Mouse (Mus musculus) CD8-positive naive resting alpha-beta T cell, adult 2 months (primary cell): Measurements from ENCODE around the gene Gclc.
A peak's percentile ranks its signal among the peaks of the same experiment; 100 is the strongest.
"Not testable (repeated sequence)": the region's sequence is repeated elsewhere in the genome, so short reads cannot be mapped to it uniquely, and the experiment has no call there.

Experiments
- DNase-seq, 2 experiments: peaks; one replicate each; pipeline ENCODE4 v3.0.0; 2022; ENCODE audit warnings: low read depth in 2 of 2, low spot score in 2 of 2

The Gclc gene

GRCm38 (mm10) chr9:77744798-77745197 lies 9.5 kb upstream of the Gclc start:
- no peak for DNase-seq

GRCm38 (mm10) chr9:77746315-77746714 lies 8.0 kb upstream of the Gclc start:
- no peak for DNase-seq

DNA sequence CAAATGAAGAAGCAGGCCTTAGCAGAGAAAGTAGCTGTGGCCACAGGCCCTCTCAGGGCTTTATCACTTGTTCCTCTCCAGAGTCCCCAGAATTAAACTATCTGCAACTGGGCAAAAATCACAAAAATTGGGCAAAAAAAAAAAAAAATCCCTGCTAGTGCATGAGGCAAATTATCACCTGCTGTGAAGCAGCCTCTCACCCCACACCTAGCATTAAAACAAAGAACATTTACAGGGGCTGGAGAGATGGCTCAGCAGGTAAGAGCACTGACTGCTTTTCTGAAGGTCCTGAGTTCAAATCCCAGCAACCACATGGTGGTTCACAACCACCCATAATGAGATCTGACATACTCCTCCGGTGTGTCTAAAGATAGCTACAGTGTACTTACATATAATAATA lies 6.0 kb upstream of the Gclc start:
- DNase-seq = not testable (repeated sequence)

DNA sequence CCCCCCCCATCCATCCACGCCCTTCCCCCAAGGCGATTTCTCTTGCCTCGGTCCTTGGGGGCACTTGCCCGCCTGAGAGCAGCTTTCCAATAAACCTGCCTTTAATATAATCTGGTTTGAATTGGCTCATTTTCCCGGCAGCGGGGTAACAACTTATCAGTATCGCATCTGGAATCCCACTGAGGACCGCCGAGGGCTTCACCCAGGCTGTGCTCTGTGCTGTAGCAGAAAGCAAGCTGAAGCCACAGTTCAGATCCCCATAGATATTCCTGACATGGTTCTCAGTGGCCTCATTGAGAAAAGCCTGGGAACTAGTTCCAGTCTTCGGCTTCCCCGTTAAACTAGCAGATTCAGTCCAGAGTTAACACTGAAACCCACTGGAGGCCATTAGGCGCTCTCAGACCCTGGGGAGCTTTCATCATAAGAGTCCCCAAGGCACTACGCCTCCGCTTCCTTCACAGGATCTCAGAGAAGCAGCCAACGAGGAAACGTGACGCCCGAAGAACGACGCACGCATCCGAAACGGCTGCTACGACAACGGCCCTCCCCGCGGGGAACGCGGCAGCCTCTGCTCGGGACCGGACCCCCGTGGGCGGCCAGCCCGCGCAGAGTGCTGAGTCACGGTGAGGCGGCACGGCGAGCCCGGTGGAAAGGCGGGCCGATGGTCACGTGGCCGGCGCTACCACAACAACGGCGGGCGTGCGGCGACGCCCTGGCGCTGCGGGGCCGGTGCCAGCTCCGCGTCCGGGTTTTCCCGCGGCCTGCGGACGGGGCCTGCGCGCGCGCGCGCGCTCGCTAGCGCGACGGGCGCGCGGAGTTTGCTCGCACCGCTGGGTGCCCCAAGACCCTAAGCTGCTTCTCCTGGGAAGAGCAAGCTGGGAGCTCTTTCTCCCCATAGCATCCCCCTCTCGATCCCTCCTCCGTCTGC lies 3.9 kb upstream of the Gclc start:
- peak; percentile 82 to 86 for DNase-seq

- no peak for DNase-seq
Measured at GRCm38 (mm10) chr9:77751091-77751521, 3.2 kb upstream of the Gclc start.

DNA sequence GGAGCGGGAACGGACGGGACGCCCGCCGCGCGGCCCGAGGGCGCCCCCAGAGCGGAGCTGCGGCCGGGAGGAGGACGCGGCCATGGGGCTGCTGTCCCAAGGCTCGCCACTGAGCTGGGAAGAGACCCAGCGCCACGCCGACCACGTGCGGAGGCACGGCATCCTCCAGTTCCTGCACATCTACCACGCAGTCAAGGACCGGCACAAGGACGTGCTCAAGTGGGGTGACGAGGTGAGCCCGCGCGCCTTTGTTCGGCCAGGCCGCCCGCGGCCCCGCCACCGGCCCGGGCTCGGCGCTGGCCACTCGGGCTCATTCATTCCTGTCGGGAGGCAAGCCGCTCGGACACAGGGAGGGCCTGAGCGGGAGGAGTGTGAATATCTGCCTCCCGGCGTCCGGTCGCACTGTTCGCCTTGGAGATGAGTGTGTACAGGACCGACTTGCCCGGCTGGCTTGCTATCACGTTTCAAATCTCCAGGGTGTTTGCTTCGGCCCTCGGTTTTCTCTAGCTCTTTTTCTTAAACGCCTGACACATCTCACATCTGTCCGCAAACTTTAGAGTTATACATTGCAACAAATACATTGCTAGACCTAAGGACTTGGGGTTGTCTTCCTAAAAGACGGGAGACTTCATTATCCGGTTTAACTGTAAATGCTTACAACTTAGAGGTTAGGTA lies 530 bp downstream of the Gclc start:
- peak; percentile 24 to 40 for DNase-seq

GRCm38 (mm10) chr9:77755403-77755784 lies 1.1 kb downstream of the Gclc start:
- DNase-seq = no peak

DNA sequence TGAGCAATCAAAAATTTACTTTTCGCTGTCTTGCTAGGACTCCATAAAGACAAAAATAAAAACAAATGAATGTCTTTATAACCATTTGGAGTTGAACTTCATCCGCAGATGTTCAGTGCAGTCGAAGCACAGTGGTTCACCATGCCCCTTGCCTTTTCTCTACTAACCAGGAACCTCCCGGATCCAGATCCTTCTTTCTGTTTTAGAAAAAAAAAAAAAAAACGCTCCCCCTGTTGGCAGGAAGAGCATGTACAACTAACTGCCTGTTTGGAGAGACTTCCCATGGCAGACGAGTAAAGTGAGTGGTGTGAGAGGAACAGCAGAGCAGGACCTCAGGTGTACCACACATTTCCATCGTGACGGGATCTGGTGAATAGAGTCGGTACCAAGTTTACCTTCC lies 1.7 kb downstream of the Gclc start:
- DNase-seq = no peak

DNA sequence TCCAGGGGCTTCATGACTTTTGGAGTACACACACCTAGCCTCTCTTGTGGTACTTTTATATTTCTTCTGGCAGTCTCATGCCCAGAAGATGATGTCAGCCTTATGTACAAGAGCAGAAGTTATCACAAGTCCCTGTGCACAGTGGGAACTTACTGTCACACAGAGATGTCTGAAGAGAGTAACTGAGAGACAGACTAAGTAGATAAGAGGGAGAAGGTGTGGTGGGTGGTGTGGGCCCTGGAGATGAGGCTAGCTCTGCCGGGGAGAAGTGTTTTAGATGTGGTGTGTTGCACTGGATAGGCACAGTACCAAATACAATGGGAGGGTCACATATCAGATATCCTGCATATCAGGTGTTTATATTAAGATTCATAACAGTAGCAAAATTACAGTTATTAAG lies 3.0 kb downstream of the Gclc start:
- no peak for DNase-seq

DNA sequence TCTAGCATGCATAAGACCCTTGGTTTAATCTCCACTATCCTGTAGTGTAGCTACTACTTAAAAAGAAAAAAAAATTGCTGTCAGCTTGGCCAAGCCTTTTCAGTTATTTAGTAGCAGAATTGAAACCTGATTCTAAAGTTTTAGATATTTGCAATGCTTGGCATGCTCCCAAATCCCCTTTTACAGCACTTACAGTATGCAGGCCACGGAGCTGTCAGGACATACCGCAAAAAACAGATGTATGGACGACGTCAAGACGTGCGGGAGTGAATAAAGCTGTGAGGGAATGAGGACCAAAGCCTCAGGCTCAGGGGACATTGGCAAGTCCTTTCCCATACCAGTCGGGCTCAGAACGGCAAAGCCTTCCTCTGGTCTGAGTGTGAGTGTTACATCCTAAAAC lies 4.1 kb downstream of the Gclc start:
- no peak for DNase-seq

- DNase-seq = no peak
Measured at GRCm38 (mm10) chr9:77759111-77759510, 4.8 kb downstream of the Gclc start.

DNA sequence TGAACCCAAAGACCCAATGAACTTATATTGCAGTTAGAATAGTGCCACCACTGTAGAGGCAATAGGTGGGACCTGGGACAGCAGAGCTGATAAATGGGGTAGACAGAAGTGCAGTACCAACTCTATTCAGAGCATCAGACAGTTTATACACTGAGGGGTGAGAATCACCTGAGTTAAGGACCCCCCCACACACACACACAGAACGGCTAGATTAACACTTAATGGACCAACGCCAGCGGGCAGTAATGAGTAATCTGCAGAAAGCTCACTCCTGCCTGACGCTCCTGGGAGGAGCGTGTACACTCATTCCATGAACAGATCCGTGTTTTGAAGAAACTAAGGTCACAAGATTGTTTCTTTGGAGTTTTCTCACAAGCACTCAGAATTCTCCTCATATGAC lies 5.4 kb downstream of the Gclc start:
- no peak for DNase-seq

GRCm38 (mm10) chr9:77766218-77766617 lies 11.9 kb downstream of the Gclc start:
- DNase-seq = no peak

DNA sequence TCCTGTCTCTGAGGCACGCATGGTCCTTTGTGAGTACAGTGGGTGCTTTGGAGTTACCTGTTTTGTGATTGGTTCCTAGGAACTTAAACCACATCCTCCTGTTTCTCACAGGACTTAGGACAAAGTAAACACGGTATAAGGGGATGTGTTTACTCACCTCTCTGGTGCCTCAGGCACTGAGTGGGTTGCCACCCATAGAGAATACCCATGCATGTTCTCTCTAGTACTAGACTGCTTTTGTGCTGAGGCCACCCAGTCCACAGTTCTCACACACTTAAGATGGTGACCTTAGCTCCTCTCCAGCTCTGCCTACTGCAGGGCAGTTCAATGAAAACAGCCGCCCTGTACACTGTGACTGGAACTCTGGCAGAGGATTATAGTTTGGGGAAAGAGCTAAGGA lies 12.4 kb downstream of the Gclc start:
- DNase-seq = no peak

- no peak for DNase-seq
Measured at GRCm38 (mm10) chr9:77770909-77771308, 16.6 kb downstream of the Gclc start.

DNA sequence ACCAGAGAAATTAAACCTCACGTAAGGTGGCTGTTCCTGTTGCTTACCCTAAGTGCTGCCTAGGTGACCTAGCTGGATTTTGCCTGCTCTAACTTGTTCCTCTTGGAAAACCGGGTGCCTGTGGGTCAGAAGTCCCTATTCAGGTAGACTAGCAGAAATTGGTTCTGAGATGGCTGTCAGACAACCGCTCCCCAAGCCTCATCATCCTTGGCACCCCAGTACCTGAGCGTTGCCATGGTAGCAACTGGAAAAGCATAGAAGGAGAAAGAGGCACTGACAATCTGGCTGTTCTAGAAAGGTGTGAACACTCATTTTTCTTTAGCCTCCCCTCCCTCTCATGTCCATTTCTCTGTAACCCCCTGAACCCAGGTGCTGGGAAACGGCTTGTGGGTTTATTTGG lies 17.0 kb downstream of the Gclc start:
- no peak for DNase-seq

- no peak for DNase-seq
Measured at GRCm38 (mm10) chr9:77771765-77772383, 17.5 kb downstream of the Gclc start.

DNA sequence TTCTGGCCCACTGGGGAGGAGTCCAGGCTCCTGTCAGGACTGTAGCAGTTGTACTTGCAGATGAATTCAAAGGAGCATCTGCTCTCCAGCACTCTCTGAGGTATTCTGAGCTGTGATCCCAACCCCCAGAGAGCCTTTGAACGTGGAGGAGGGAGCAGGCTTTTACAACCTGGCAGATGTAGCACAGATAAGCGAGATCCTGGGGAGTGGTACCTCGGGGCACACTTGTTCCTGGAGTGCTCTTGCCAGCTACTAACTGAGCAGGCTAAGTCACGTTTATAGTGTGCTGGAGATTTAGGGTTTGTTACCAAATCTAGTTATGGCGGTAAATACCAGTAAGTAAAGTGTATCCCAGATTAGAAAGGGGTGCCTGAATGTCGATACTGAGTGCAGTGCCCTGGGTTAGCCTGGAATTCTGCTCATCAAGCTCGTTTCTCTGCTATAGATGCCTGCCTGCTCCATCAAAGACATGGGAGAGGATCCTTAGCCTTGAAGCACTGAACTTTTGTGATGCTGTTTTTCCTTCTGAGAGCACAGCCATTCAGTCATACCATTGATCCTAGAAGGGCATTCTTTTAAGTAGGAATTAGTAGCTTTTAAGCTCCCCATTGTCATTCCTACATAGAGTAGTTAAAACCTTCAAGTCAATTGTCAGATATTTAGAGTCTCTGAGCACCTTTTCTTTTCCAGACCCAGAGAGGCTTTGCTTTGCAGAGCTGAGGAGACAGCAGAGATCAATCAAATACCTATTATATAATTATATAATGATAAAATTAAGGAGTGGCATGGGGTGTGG lies 22.6 kb downstream of the Gclc start:
- DNase-seq = no peak

- no peak for DNase-seq
Measured at GRCm38 (mm10) chr9:77777622-77778021, 23.3 kb downstream of the Gclc start.

DNA sequence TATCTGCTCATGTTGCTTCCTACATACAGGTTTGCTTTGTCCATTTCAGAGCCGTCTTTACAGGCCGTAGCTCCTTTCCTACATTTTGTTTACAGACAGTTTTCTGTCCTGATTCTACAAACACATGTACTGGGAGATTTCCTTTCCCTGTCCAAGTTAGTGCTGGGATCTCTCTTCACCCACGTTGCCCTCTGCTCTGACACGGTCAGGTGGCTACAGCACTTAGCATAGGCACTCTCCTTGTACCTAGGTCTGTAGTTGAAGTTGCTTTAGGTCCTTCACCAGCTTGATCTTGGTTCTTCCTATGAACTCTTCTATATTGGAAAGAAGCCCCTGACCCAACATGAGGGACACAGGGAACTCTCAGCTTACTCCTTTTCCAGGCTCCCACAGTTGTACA lies 25.4 kb downstream of the Gclc start:
- no peak for DNase-seq

GRCm38 (mm10) chr9:77781453-77782163 lies 27.3 kb downstream of the Gclc start:
- DNase-seq = no peak
